Mouse (Mus musculus) layer of hippocampus, adult 6 months (tissue): Measurements from ENCODE around the gene D130052B06Rik. TPM values are rescaled to one million over a fixed set of nuclear protein-coding genes. Genes with fewer than 3 reads are reported as not detected.

Source experiments
- long read RNA-seq, 2 experiments: library from polyadenylated mRNA; unstranded; transcript quantifications; one replicate each; pipeline ENCODE4 v2.0.0; 2019 to 2020
- polyA plus RNA-seq: library from polyadenylated mRNA; unstranded; fragments of <200 nt; fragmentation: Nextera tagmentation; gene quantifications from 2 replicates; pipeline ENCODE4 v1.2.3, GENCODE M21; 2021

The D130052B06Rik gene
- not detected in 2 replicates for polyA plus RNA-seq
- long read RNA-seq, experiment 1: 0 reads
- long read RNA-seq, experiment 2: 0 reads

DNA sequence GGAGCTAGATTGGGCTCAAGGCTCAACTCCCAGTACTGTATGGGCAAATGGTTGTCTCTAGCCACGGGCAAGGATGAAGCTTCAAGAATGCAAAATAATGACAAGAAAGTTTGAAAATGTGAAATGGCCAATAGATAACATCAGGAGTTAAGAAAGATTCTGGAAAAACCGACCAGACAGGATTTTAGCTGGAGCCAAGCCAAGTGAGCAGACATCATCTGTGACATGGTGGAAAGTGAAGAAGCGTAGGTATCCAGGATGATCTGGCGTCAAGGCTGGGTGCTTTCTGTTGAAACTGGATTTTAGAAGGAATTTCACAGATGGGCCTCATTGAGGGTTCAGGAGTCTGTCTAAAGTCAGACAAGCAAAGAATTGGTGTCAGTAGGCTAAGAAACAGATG lies at the start of gene D130052B06Rik:
Gene D130052B06Rik, plus strand, starts transcription at position 317 of the 400 bp plus-strand sequence.

DNA sequence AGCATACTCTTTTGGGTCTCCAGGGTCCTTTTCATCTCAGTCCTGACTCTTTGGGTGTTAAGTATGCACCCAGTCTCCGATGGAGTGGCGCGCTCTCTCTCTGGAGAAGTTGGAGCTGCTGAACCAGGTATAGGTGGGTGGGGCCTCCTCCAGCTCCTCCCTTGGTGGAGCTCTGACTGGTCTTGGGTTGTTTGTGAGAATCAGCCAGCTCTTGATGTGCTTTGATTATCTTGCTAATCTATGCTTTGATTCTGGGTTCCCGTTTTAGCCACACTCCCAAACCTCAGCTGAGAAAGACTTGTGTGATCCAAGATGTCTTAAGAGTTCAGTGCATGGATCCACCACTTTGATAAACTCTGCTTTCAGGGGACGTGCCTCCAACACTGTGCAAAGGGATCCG lies 20.2 kb upstream of the D130052B06Rik start, which contains the start of gene Gabrp:
Gene Gabrp, minus strand, starts transcription at position 101 of the 400 bp plus-strand sequence.

Other genes starting within 250 kb of the D130052B06Rik start
- 1.6 and 3.0 TPM in 2 replicates for gene Ranbp17, start 85.6 kb upstream of the D130052B06Rik start, polyA plus RNA-seq
- gene Gabrp, start 20.3 kb upstream of the D130052B06Rik start, polyA plus RNA-seq: not detected in 2 replicates